Mouse (Mus musculus): ENCODE data around the gene Cyp8b1. TPM values are rescaled to one million over a fixed set of nuclear protein-coding genes. Genes with fewer than 3 reads are reported as not detected.
A peak's percentile ranks its signal among the peaks of the same experiment; 100 is the strongest.

Gene Cyp8b1
- polyA plus RNA-seq, 1 experiment from 2014 or later, result not detected

DNA sequence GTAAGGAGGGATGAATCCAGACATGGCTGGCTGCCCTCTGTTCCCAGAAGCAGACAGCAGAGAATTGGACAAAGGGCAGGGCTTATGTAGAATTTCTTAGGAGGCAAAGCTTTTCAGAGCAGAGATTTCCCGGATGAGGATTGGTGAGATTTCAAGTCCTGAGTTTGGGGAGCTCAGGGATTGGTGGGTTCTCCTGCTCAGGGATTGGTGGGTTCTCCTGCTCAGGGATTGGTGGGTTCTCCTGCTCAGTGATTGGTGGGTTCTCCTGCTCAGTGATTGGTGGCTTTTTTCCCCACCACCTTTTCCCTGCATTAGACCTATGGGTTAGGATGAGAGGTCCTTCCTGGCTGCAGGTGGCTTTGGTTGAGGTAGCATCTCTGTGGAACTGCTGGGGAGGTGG lies 20.8 kb upstream of the Cyp8b1 start:
- no peaks in the 10 kb centered on the region for H3K9me3 ChIP-seq
- peak overlapping the region; percentile 47 for H3K4me3 ChIP-seq
- peak overlapping the region; percentile 60 for H3K27ac ChIP-seq
- no peak overlapping the region for H3K9ac ChIP-seq
- no peaks in the 10 kb centered on the region for H3K36me3 ChIP-seq (replicated peaks)
- WGBS, result 71% methylated on average over 1 of the region's 1 CpGs
- peak; percentile 83 for ATAC-seq (replicated peaks)
- H3K4me1 ChIP-seq, result peaks cover 2% of the 10 kb centered on the region; the same call in 1 of the 2 replicates
- H3K4me2 ChIP-seq, result peak overlapping the region; percentile 50
- H3K27me3 ChIP-seq (replicated peaks), result no peaks in the 10 kb centered on the region

DNA sequence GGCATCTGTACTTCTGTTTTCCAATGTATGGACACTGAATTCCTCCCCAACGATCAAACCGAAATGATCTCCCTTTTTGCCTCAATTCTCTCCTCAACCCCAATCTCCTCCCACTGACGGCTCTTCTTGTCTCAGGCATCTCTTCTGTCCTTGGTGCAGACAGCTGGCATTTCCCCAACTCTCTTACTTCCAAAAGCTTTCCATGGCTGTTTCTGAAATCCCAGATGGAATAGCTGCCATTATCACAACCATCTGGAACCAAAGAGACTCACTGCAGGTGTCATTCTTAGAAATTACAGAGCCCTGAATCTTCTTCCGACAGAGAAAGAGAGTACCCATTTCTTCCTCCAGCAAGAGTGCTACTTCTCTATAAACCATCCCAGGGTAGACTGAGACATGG lies 18.8 kb upstream of the Cyp8b1 start:
- no peak overlapping the region for H3K27ac ChIP-seq
- WGBS, result 88% methylated on average over 4 of the region's 4 CpGs
- no peak for ATAC-seq (replicated peaks)
- peaks cover 2% of the 10 kb centered on the region; the same call in 1 of the 2 replicates for H3K4me1 ChIP-seq
- no peak overlapping the region for H3K4me2 ChIP-seq
- no peak overlapping the region for H3K4me3 ChIP-seq
- H3K9me3 ChIP-seq, result no peaks in the 10 kb centered on the region
- no peaks in the 10 kb centered on the region for H3K36me3 ChIP-seq (replicated peaks)
- H3K27me3 ChIP-seq (replicated peaks), result no peaks in the 10 kb centered on the region
- no peak overlapping the region for H3K9ac ChIP-seq

DNA sequence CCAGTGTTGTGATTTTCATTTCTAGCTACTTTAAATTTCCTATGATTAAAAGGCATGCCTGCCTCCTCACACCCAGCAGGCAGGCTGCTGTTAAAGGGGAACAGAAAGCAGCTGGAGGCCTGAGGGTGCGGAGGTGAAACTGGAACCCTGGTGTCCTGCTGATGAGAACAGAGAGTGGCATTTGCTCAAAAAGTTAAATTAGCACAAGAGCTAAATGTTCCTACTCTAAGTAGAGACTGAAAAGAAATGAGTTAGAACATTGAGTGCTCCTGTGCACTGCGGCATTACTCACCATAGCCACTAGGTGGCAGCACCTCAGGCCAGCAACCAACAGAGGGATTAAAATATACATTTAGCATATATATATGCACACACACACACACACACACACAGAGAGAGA lies 12.4 kb upstream of the Cyp8b1 start:
- 26% methylated on average over 2 of the region's 2 CpGs for WGBS
- Histone ChIP-seq H3K9me3 (no peaks in the 10 kb centered on the region), H3K4me3 (no peak overlapping the region), H3K27ac (no peak overlapping the region), H3K9ac (no peak overlapping the region), H3K36me3 (replicated peaks) (no peaks in the 10 kb centered on the region), H3K27me3 (replicated peaks) (no peaks in the 10 kb centered on the region), H3K4me1 (no peaks in the 10 kb centered on the region), H3K4me2 (no peak overlapping the region)
- no peak; the same call in 1 of the 2 replicates for ATAC-seq (replicated peaks)

- no peak overlapping the region for H3K9ac ChIP-seq
- H3K4me2 ChIP-seq, result no peak overlapping the region
- H3K27me3 ChIP-seq (replicated peaks), result no peaks in the 10 kb centered on the region
- no peak overlapping the region for H3K27ac ChIP-seq
- H3K4me1 ChIP-seq, result no peaks in the 10 kb centered on the region
- WGBS, result 82% methylated on average over 7 of the region's 7 CpGs
- no peaks in the 10 kb centered on the region for H3K9me3 ChIP-seq
- ATAC-seq (replicated peaks), result no peak
- H3K4me3 ChIP-seq, result no peak overlapping the region
- H3K36me3 ChIP-seq (replicated peaks), result no peaks in the 10 kb centered on the region
These were observed 11.6 kb upstream of the Cyp8b1 start for GRCm38 (mm10) chr9:121927721-121928120.

GRCm38 (mm10) chr9:121926634-121927405 lies 10.7 kb upstream of the Cyp8b1 start:
- no peak overlapping the region for H3K27ac ChIP-seq
- 71% methylated on average over 11 of the region's 11 CpGs for WGBS

GRCm38 (mm10) chr9:121925959-121926358 lies 9.9 kb upstream of the Cyp8b1 start:
- Histone ChIP-seq H3K9ac (no peak overlapping the region), H3K27me3 (replicated peaks) (no peaks in the 10 kb centered on the region), H3K9me3 (no peaks in the 10 kb centered on the region), H3K4me2 (no peak overlapping the region), H3K36me3 (replicated peaks) (no peaks in the 10 kb centered on the region), H3K27ac (no peak overlapping the region), H3K4me3 (no peak overlapping the region), H3K4me1 (no peaks in the 10 kb centered on the region)
- ATAC-seq (replicated peaks), result no peak
- WGBS, result 81% methylated on average over 8 of the region's 8 CpGs

More at GRCm38 (mm10) chr9:121926634-121927405, 10.7 kb upstream of the Cyp8b1 start:
- ATAC-seq (replicated peaks), result no peak
- Histone ChIP-seq H3K9me3 (no peaks in the 10 kb centered on the region), H3K4me2 (no peak overlapping the region), H3K36me3 (replicated peaks) (no peaks in the 10 kb centered on the region), H3K4me3 (no peak overlapping the region), H3K27me3 (replicated peaks) (no peaks in the 10 kb centered on the region), H3K9ac (no peak overlapping the region), H3K4me1 (no peaks in the 10 kb centered on the region)

GRCm38 (mm10) chr9:121924901-121925560 lies 8.9 kb upstream of the Cyp8b1 start:
- Histone ChIP-seq H3K4me1 (no peaks in the 10 kb centered on the region), H3K4me3 (no peak overlapping the region), H3K4me2 (no peak overlapping the region), H3K9me3 (no peaks in the 10 kb centered on the region), H3K27me3 (replicated peaks) (no peaks in the 10 kb centered on the region), H3K9ac (no peak overlapping the region), H3K36me3 (replicated peaks) (no peaks in the 10 kb centered on the region), H3K27ac (no peak overlapping the region)
- no peak for ATAC-seq (replicated peaks)
- 91% methylated on average over 9 of the region's 9 CpGs for WGBS

DNA sequence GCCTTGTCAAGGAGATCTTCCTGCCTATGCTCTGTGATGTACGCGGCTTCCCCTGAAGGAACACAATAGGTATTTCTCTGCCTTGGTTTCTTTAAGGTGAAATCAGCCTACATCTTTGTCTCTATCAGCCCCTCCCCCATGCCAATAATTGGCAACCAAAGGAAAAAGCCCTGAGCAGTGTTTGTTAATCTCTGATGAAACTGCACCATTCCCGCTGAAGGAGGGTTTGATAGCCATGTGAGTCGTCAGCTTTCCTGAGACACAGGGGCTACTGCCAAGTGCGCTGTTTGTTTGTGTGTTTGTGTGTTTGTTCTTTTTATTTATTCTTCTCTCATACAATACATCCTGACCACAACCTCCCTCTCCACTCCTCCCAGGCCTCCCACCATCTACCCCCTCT lies 7.8 kb upstream of the Cyp8b1 start:
- Histone ChIP-seq H3K36me3 (replicated peaks) (no peaks in the 10 kb centered on the region), H3K9ac (no peak overlapping the region)
- 64% methylated on average over 5 of the region's 5 CpGs for WGBS

GRCm38 (mm10) chr9:121923443-121923842 lies 7.3 kb upstream of the Cyp8b1 start:
- Histone ChIP-seq H3K4me3 (no peak overlapping the region), H3K9me3 (no peaks in the 10 kb centered on the region), H3K4me2 (no peak overlapping the region), H3K36me3 (replicated peaks) (no peaks in the 10 kb centered on the region), H3K4me1 (no peaks in the 10 kb centered on the region), H3K27me3 (replicated peaks) (no peaks in the 10 kb centered on the region), H3K27ac (no peak overlapping the region), H3K9ac (no peak overlapping the region)
- WGBS, result 87% methylated on average over 8 of the region's 8 CpGs
- no peak for ATAC-seq (replicated peaks)

More for the DNA sequence above, 7.8 kb upstream of the Cyp8b1 start:
- Histone ChIP-seq H3K27ac (no peak overlapping the region), H3K4me1 (no peaks in the 10 kb centered on the region), H3K27me3 (replicated peaks) (no peaks in the 10 kb centered on the region), H3K4me2 (no peak overlapping the region), H3K9me3 (no peaks in the 10 kb centered on the region), H3K4me3 (no peak overlapping the region)
- no peak for ATAC-seq (replicated peaks)

GRCm38 (mm10) chr9:121919027-121919501 lies 3.0 kb upstream of the Cyp8b1 start:
- ATAC-seq (replicated peaks), result no peak
- 75% methylated on average over 10 of the region's 10 CpGs for WGBS
- Histone ChIP-seq H3K27me3 (replicated peaks) (no peaks in the 10 kb centered on the region), H3K9me3 (no peaks in the 10 kb centered on the region), H3K4me2 (no peak overlapping the region), H3K4me1 (no peaks in the 10 kb centered on the region), H3K4me3 (no peak overlapping the region), H3K9ac (no peak overlapping the region), H3K36me3 (replicated peaks) (no peaks in the 10 kb centered on the region), H3K27ac (no peak overlapping the region)

GRCm38 (mm10) chr9:121915056-121915455 lies 1.0 kb downstream of the Cyp8b1 start:
- 89% methylated on average over 10 of the region's 10 CpGs for WGBS
- ATAC-seq (replicated peaks), result no peak

GRCm38 (mm10) chr9:121914226-121914757 lies 1.8 kb downstream of the Cyp8b1 start:
- no peaks in the 10 kb centered on the region for H3K36me3 ChIP-seq (replicated peaks)
- ATAC-seq (replicated peaks), result no peak
- no peak overlapping the region for H3K4me2 ChIP-seq
- H3K9me3 ChIP-seq, result no peaks in the 10 kb centered on the region
- no peaks in the 10 kb centered on the region for H3K4me1 ChIP-seq
- WGBS, result 87% methylated on average over 8 of the region's 8 CpGs
- H3K27me3 ChIP-seq (replicated peaks), result no peaks in the 10 kb centered on the region
- no peak overlapping the region for H3K9ac ChIP-seq
- H3K27ac ChIP-seq, result no peak overlapping the region
- no peak overlapping the region for H3K4me3 ChIP-seq

More at GRCm38 (mm10) chr9:121915056-121915455, 1.0 kb downstream of the Cyp8b1 start:
- Histone ChIP-seq H3K27me3 (replicated peaks) (no peaks in the 10 kb centered on the region), H3K9me3 (no peaks in the 10 kb centered on the region), H3K36me3 (replicated peaks) (no peaks in the 10 kb centered on the region), H3K27ac (no peak overlapping the region), H3K4me2 (no peak overlapping the region), H3K4me3 (no peak overlapping the region), H3K9ac (no peak overlapping the region), H3K4me1 (no peaks in the 10 kb centered on the region)

Data from midbrain, embryonic 15.5 days (tissue).